Mouse (Mus musculus) urinary bladder, postnatal 25 days (tissue): ENCODE measurements at regions not wholly inside any gene's neighbourhood (a gene's known extent, or its start where the extent isn't known, plus 50 kb on each side); places are given as distances from the start of the nearest gene placed in this dataset.
"Not testable (repeated sequence)": the region's sequence is repeated elsewhere in the genome, so short reads cannot be mapped to it uniquely, and the experiment has no call there.

ENCODE experiments used
- DNase-seq: peaks from one replicate; pipeline ENCODE4 v3.0.0; 2022; ENCODE audit warnings: low spot score

- DNase-seq, result no peak
Observed at GRCm38 (mm10) chr16:51169294-51169693, 578.3 kb upstream of the Ccdc54 start.

DNA sequence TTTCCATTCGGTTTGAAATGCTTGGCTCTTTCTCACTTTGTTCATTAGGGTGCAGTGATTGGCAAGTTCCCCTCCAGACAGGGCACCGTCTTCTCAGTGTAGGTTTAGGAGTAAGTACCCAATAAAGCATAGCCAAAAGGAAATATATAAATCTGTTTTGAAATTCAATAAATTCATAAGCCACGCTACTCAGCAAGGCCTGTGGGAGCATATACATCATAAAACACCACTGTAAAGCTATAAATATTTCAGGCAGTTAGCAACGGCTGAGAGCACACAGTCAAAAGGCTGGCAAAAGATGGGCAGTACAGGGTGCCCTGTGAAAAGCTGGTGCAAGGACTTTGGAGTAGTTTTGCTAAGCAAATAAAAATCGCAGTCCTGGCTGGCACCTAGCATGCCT is 569.8 kb upstream of the Ccdc54 start:
- no peak for DNase-seq

- DNase-seq, result no peak
Observed at GRCm38 (mm10) chr16:51138575-51138974, 547.6 kb upstream of the Ccdc54 start.

- no peak for DNase-seq
Observed at GRCm38 (mm10) chr16:51119835-51120234, 528.9 kb upstream of the Ccdc54 start.

- DNase-seq, result no peak
Observed at GRCm38 (mm10) chr16:51118365-51118764, 527.4 kb upstream of the Ccdc54 start.

GRCm38 (mm10) chr16:51117836-51118235 is 526.9 kb upstream of the Ccdc54 start:
- DNase-seq, result no peak

- DNase-seq, result no peak
Observed at GRCm38 (mm10) chr16:51109864-51110263, 518.9 kb upstream of the Ccdc54 start.

DNA sequence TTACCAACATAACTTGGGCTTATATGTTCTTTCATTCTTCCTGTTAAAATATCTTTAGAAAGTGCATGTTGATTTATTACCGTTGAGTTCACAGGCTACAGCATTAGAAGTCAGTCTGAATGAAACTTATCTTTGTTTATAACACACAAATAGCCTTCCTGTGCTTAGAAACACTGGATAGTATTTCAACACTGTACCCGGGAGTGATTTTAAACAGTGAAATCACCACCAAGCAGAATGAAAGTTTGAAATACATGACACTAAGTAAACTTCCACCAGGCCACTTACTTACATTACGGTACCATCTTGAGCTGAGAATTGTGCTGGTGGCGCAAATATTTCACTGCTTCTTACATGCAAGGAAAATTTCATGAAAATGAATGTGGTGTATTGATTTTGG is 516.5 kb upstream of the Ccdc54 start:
- no peak for DNase-seq

- no peak for DNase-seq
Observed at GRCm38 (mm10) chr16:51086556-51086955, 495.6 kb upstream of the Ccdc54 start.

DNA sequence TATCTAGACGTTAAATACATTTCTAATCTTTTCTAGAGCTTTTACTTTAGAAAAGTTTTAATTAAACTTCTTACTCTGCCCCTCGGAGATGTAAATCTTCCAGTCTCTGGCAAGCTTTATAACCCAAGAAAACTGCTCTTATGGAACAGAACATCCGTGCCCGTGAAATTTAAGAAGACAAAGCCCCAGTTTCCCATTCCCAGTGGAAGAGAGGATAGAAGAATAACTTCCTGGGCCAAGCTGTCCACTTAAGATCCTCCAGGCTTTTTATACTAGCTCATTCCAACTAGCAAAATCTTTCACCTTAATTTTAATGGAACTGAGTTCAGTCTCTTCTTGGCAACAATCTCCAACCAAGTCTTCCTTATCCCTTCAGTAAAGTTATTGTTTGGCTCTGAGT is 489.2 kb upstream of the Ccdc54 start:
- no peak for DNase-seq

DNA sequence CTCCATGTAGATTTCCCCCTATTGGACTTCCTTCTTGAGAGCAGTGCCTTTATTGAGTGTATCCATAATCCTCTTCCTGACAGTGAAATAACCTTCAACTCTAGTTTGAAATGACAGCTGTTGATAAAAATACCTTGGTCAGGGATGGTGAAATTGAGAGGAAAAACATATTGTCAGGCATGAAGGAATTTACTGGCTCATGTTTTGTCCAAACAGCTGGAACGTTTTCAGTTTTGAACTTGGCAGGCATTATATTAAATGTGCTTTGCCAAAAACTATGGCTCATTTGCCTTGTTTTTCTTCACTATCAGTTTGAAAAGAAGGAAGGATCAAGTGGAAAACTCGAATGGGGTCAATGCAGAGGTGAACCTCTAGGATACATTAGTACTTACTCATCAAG is 457.7 kb upstream of the Ccdc54 start:
- no peak for DNase-seq

- no peak for DNase-seq
Observed at GRCm38 (mm10) chr16:51048169-51048568, 457.2 kb upstream of the Ccdc54 start.

GRCm38 (mm10) chr16:51041311-51041710 is 450.4 kb upstream of the Ccdc54 start:
- DNase-seq, result no peak

- no peak for DNase-seq
Observed at GRCm38 (mm10) chr16:51002876-51003275, 411.9 kb upstream of the Ccdc54 start.

DNA sequence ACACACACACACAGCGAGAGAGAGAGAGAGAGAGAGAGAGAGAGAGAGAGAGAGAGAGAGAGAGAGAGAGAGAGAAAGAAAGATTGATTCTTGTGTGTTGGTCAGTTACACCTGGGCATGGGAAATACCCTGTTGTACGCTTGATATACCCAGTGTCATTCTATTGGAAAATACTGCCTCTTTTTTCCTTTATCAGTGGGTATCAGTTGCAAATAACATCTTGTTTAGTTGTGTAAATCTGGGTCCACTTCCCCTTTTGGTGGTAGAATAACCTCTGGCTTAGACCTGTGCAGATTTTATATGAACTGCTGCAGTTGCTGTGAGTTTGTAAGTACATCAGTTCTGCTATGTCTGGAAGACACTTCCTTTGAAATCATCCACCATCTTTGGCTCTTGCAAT is 373.4 kb upstream of the Ccdc54 start:
- DNase-seq, result no peak

DNA sequence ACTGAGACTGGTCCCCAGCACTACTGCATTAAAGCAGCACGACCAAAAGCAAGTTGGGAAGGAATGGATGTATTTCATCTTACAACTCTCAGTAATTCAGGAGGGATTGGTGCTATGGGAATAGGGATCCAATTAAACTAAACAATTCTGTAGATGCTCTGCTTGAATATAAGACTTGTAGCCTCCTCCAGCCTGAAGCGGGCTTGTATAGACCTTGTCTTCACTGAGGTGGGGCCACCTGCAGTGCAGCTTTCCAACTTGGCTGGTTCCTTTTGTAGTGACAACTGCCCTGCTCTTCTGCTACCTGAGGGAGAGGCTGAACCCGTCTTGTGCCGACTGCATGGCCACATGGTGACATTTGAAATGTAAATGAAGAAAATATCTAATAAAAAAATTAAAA is 353.1 kb upstream of the Ccdc54 start:
- no peak for DNase-seq

DNA sequence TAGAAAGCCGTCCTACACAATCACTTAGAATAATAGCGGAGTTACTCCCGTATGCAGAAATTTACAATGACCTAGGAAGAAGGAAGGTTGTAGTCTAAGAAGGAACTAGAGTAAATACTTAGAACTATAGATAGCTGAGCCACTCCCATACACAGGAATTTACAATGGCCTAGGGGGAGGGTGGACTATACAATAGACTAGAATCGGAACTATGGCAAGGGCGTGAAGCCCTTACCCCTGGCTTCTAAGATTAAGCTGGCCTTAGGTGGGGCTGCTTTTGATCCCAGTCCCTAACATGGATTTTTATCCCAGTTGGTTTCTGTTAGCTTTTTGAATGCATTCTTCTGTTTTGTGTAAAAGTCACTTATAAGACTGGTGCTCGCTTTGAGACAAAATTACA is 352.6 kb upstream of the Ccdc54 start:
- DNase-seq, result not testable (repeated sequence)

- DNase-seq, result no peak
Observed at GRCm38 (mm10) chr16:50942291-50942690, 351.3 kb upstream of the Ccdc54 start.

DNA sequence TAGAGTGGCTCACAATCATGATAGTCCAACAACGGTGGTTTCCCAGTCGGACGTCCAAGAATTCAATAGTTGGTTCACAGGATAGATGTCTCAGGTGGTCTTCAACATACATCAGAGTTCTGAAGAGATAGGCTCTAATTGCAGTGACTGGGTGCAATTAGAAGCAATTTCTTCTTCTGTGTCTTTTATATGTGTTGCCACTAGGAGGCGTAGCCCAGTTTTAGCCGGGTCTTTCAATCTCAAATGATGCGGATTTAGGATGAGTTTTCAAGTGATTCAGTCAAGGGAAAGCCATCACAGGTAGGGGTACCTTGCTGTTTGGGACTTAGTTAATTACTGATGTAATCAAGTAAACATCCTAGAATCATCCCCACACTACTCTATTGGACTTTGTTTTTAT is 348.4 kb upstream of the Ccdc54 start:
- DNase-seq, result no peak

DNA sequence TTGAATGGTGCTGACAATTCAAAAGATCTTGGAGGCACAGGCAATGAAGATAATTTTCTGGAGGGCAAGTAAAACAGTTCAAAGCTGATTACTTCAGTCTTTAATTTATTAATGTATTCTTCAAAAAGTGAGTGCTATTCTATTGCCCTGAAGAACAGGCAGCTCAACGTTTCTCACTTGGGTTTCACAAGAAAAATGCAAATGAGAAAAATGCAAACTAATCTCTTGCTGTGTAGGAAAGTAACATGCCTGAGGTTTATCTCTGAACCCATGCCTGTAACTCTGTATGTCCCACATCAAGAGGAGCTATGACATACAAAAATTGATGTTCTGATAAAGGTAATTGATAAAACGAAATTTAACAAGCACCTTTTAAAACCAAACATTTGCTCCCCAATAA is 316.8 kb upstream of the Ccdc54 start:
- no peak for DNase-seq

- no peak for DNase-seq
Observed at GRCm38 (mm10) chr16:50899151-50899550, 308.2 kb upstream of the Ccdc54 start.

- no peak for DNase-seq
Observed at GRCm38 (mm10) chr16:50877926-50878325, 287.0 kb upstream of the Ccdc54 start.

- DNase-seq, result no peak
Observed at GRCm38 (mm10) chr16:50871318-50871717, 280.4 kb upstream of the Ccdc54 start.

DNA sequence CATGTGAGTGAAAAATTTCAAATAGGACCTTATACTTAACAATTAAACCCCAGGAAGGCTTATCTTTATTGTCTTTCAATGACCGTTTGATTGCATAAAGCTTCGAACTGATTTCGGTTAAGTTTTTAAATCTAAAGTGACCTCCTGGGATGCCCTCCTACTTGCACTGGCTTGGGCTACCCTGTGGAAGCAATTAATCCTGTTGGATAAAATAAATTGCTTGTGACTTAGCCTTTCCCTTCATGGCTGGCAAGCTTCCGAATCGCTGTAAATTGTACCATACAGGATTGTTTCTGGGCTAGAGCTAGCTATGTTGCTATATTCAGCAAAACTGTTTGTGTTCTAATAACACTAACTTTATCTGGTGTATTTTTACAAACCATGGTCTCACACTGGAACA is 272.6 kb upstream of the Ccdc54 start:
- DNase-seq, result no peak

GRCm38 (mm10) chr16:50859513-50859912 is 268.6 kb upstream of the Ccdc54 start:
- no peak for DNase-seq
